Mouse (Mus musculus) heart, embryonic 16.5 days (tissue): ENCODE results near the gene Cdca5. TPM values are rescaled to one million over a fixed set of nuclear protein-coding genes. Genes with fewer than 3 reads are reported as not detected.

ENCODE experiments used
- ATAC-seq: fragments of 200-750 bp; cut with Nextera tagmentation; replicated peaks from 2 replicates; pipeline ENCODE4 v1.8.0; 2017; ENCODE audit warnings: moderate number of reproducible peaks; ENCODE audit not compliant: insufficient read depth, low FRiP score; ENCODE audit errors: extremely low read depth
- H3K27ac ChIP-seq: fragments of 300-500 bp; sonication (generic); 2 replicates; pipeline ENCODE4 v1.5.1; 2014; ENCODE audit warnings: mild to moderate bottlenecking, low read length, control low read depth, moderate library complexity
- H3K27me3 ChIP-seq: fragments of 300-500 bp; sonication (generic); 2 replicates; pipeline ENCODE4 v1.6.1; 2014; ENCODE audit warnings: low read length, mixed read lengths; ENCODE audit not compliant: control insufficient read depth, insufficient read depth
- H3K36me3 ChIP-seq: fragments of 300-500 bp; sonication (generic); 2 replicates; pipeline ENCODE4 v1.6.1; 2014; ENCODE audit not compliant: control insufficient read depth, insufficient read depth
- H3K4me1 ChIP-seq: fragments of 300-500 bp; sonication (generic); 2 replicates; pipeline ENCODE4 v1.6.1; 2014; ENCODE audit warnings: low read length, mixed read lengths; ENCODE audit not compliant: control insufficient read depth, insufficient read depth
- H3K4me2 ChIP-seq: fragments of 300-500 bp; sonication (generic); 2 replicates; pipeline ENCODE4 v1.6.1; 2014; ENCODE audit warnings: low read depth, mild to moderate bottlenecking, control low read depth, low read length
- H3K4me3 ChIP-seq: fragments of 300-500 bp; sonication (generic); 2 replicates; pipeline ENCODE4 v1.5.1; 2014; ENCODE audit warnings: mild to moderate bottlenecking, control low read depth, low read length
- H3K9ac ChIP-seq: fragments of 300-500 bp; sonication (generic); 2 replicates; pipeline ENCODE4 v1.6.1; 2014; ENCODE audit warnings: low read length, control low read depth
- H3K9me3 ChIP-seq: fragments of 300-500 bp; sonication (generic); replicated peaks from 2 replicates; pipeline ENCODE4 v1.6.1; 2016; ENCODE audit warnings: low read length; ENCODE audit not compliant: control insufficient read depth
- WGBS: fragments of 180-500 bp; shearing (Covaris S2); extraction: QIAGEN DNeasy Blood & Tissue Kit; methylation state at CpG from one replicate; pipeline ENCODE4 v1.1.7; 2014; 5-methylcytosine and 5-hydroxymethylcytosine counted together
- polyA plus RNA-seq: library from polyadenylated mRNA; unstranded; fragments of >200 nt; fragmentation: Nextera tagmentation; extraction: Ambion mirVana; gene quantifications from 2 replicates; pipeline ENCODE4 v1.2.1, GENCODE M21; 2015

Cdca5 gene
- polyA plus RNA-seq, 1 experiment from 2014 or later, result 28.1 TPM

GRCm38 (mm10) chr19:6113116-6113515, 28.3 kb downstream of the Cdca5 start:
- H3K27me3 ChIP-seq, result no peaks in the 10 kb centered on the region
- 52% methylated on average over 6 of the region's 6 CpGs for WGBS

GRCm38 (mm10) chr19:6116113-6116850, 31.5 kb downstream of the Cdca5 start:
- 82% methylated on average over 15 of the region's 15 CpGs for WGBS
- no peak overlapping the region for H3K4me3 ChIP-seq
- ATAC-seq, result no peak
- no peaks in the 10 kb centered on the region for H3K27me3 ChIP-seq
- H3K4me2 ChIP-seq, result peak overlapping the region; percentile 92
- peaks cover 17% of the 10 kb centered on the region for H3K36me3 ChIP-seq
- H3K27ac ChIP-seq, result peak overlapping the region; percentile 45; the same call in 1 of the 2 replicates
- H3K9ac ChIP-seq, result peak overlapping the region; percentile 59
- no peaks in the 10 kb centered on the region for H3K9me3 ChIP-seq
- peaks cover 22% of the 10 kb centered on the region for H3K4me1 ChIP-seq

More at GRCm38 (mm10) chr19:6113116-6113515, 28.3 kb downstream of the Cdca5 start:
- H3K36me3 ChIP-seq, result peaks cover 17% of the 10 kb centered on the region
- ATAC-seq, result no peak
- no peak overlapping the region for H3K4me2 ChIP-seq
- H3K4me1 ChIP-seq, result peaks cover 17% of the 10 kb centered on the region
- no peak overlapping the region for H3K27ac ChIP-seq
- no peak overlapping the region for H3K4me3 ChIP-seq
- H3K9ac ChIP-seq, result no peak overlapping the region
- H3K9me3 ChIP-seq, result no peaks in the 10 kb centered on the region

GRCm38 (mm10) chr19:6117346-6117985, 32.7 kb downstream of the Cdca5 start:
- Histone ChIP-seq H3K4me3 (peak overlapping the region; percentile 86), H3K9me3 (no peaks in the 10 kb centered on the region), H3K27me3 (no peaks in the 10 kb centered on the region), H3K27ac (peak overlapping the region; percentile 97), H3K9ac (peak overlapping the region; percentile 87), H3K36me3 (peaks cover 17% of the 10 kb centered on the region), H3K4me2 (peak overlapping the region; percentile 92), H3K4me1 (peaks cover 22% of the 10 kb centered on the region)
- 4% methylated on average over 32 of the region's 32 CpGs for WGBS
- no peak for ATAC-seq

GRCm38 (mm10) chr19:6117986-6118676, 33.3 kb downstream of the Cdca5 start, which contains the start of gene Sac3d1:
TSS of gene Sac3d1 (minus strand) at chr19:6118650.
- Histone ChIP-seq H3K27ac (peak within 1 kb of the TSS; percentile 97), H3K9me3 (no peaks in the 10 kb centered on the region), H3K27me3 (no peaks in the 10 kb centered on the region), H3K4me2 (peak within 1 kb of the TSS; percentile 92), H3K4me1 (peaks cover 22% of the 10 kb centered on the region), H3K4me3 (peak within 1 kb of the TSS; percentile 86), H3K36me3 (peaks cover 17% of the 10 kb centered on the region), H3K9ac (peak within 1 kb of the TSS; percentile 87)
- under 1% methylated on average over 77 of the region's 77 CpGs for WGBS
- peak; percentile 89 for ATAC-seq

- Histone ChIP-seq H3K4me2 (peak overlapping the region; percentile 92), H3K4me3 (peak overlapping the region; percentile 86), H3K4me1 (peaks cover 22% of the 10 kb centered on the region), H3K27ac (peak overlapping the region; percentile 97), H3K9me3 (no peaks in the 10 kb centered on the region), H3K9ac (peak overlapping the region; percentile 87), H3K27me3 (no peaks in the 10 kb centered on the region), H3K36me3 (peaks cover 17% of the 10 kb centered on the region)
- ATAC-seq, result peak; percentile 9; the same call in 1 of the 2 replicates
- WGBS, result 2% methylated on average over 8 of the region's 8 CpGs
Observed at GRCm38 (mm10) chr19:6118677-6119185, 33.9 kb downstream of the Cdca5 start.

- Histone ChIP-seq H3K27me3 (no peaks in the 10 kb centered on the region), H3K36me3 (no peaks in the 10 kb centered on the region), H3K4me3 (no peak overlapping the region), H3K9me3 (0 out of 2 replicates have a peak, but pooled peaks cover 4% of the 10 kb centered on the region), H3K4me2 (no peak overlapping the region), H3K27ac (no peak overlapping the region), H3K9ac (no peak overlapping the region), H3K4me1 (peaks cover 13% of the 10 kb centered on the region)
- WGBS, result 32% methylated on average over 19 of the region's 19 CpGs
- no peak for ATAC-seq
Observed at GRCm38 (mm10) chr19:6121761-6122160, 37.0 kb downstream of the Cdca5 start.

- no peak for ATAC-seq
- Histone ChIP-seq H3K9me3 (0 out of 2 replicates have a peak, but pooled peaks cover 4% of the 10 kb centered on the region), H3K4me3 (no peak overlapping the region), H3K4me2 (no peak overlapping the region), H3K4me1 (peaks cover 5% of the 10 kb centered on the region; the same call in 1 of the 2 replicates), H3K27ac (no peak overlapping the region), H3K36me3 (no peaks in the 10 kb centered on the region), H3K27me3 (no peaks in the 10 kb centered on the region), H3K9ac (0 out of 2 replicates have a peak overlapping the region, but pooled peaks have one; percentile 6)
- WGBS, result 79% methylated on average over 8 of the region's 8 CpGs
Observed at GRCm38 (mm10) chr19:6123330-6123729, 38.5 kb downstream of the Cdca5 start.

- Histone ChIP-seq H3K4me3 (no peak overlapping the region), H3K9me3 (0 out of 2 replicates have a peak, but pooled peaks cover 4% of the 10 kb centered on the region), H3K27me3 (no peaks in the 10 kb centered on the region), H3K4me2 (no peak overlapping the region), H3K4me1 (no peaks in the 10 kb centered on the region), H3K36me3 (no peaks in the 10 kb centered on the region), H3K27ac (no peak overlapping the region), H3K9ac (no peak overlapping the region)
- ATAC-seq, result no peak
- WGBS, result 68% methylated on average over 2 of the region's 2 CpGs
Observed at GRCm38 (mm10) chr19:6124898-6125297, 40.1 kb downstream of the Cdca5 start.
